Mouse (Mus musculus) forebrain, postnatal 0 days (tissue): ENCODE measurements around the gene Gm26620. TPM values are rescaled to one million over a fixed set of nuclear protein-coding genes. Genes with fewer than 3 reads are reported as not detected.

Experiments
- ATAC-seq: fragments of 200-750 bp; cut with Nextera tagmentation; 2 replicates; pipeline ENCODE4 v1.8.0; 2017; ENCODE audit warnings: mild to moderate bottlenecking, moderate library complexity
- DNase-seq: peaks from one replicate; pipeline ENCODE4 v3.0.0-alpha.2; 2015
- H3K27ac ChIP-seq: fragments of 300-500 bp; sonication (generic); 2 replicates; pipeline ENCODE4 v1.5.1; 2014; ENCODE audit warnings: low read depth, mild to moderate bottlenecking, antibody characterized with exemption, low read length, moderate library complexity, mixed read lengths
- H3K27me3 ChIP-seq: fragments of 300-500 bp; sonication (generic); 2 replicates; pipeline ENCODE4 v1.6.1; 2014; ENCODE audit warnings: mild to moderate bottlenecking, low read length, mixed read lengths; ENCODE audit not compliant: insufficient read depth
- H3K36me3 ChIP-seq: fragments of 300-500 bp; sonication (generic); 2 replicates; pipeline ENCODE4 v1.6.1; 2014; ENCODE audit warnings: mild to moderate bottlenecking, moderate library complexity; ENCODE audit not compliant: insufficient read depth
- H3K4me1 ChIP-seq: fragments of 300-500 bp; sonication (generic); 2 replicates; pipeline ENCODE4 v1.6.1; 2014; ENCODE audit warnings: antibody characterized with exemption; ENCODE audit not compliant: insufficient read depth
- H3K4me2 ChIP-seq: fragments of 300-500 bp; sonication (generic); 2 replicates; pipeline ENCODE4 v1.6.1; 2014; ENCODE audit warnings: low read depth, mild to moderate bottlenecking, moderate library complexity
- H3K4me3 ChIP-seq: fragments of 300-500 bp; sonication (generic); 2 replicates; pipeline ENCODE4 v1.5.1; 2014; ENCODE audit warnings: low read depth, low read length, mixed read lengths
- H3K9ac ChIP-seq: fragments of 300-500 bp; sonication (generic); 2 replicates; pipeline ENCODE4 v1.6.1; 2014; ENCODE audit warnings: mild to moderate bottlenecking
- H3K9me3 ChIP-seq: fragments of 300-500 bp; sonication (generic); 2 replicates; pipeline ENCODE4 v1.6.1; 2016; ENCODE audit warnings: low read length
- CTCF ChIP-seq: sonication (generic); IDR thresholded peaks from 2 replicates; pipeline ENCODE4 v1.5.1; 2016; ENCODE audit warnings: antibody characterized with exemption, control low read depth, low read depth
- WGBS: fragments of 180-500 bp; shearing (Covaris S2); extraction: QIAGEN DNeasy Blood & Tissue Kit; methylation state at CpG from one replicate; pipeline ENCODE4 v1.1.7; 2014; 5-methylcytosine and 5-hydroxymethylcytosine counted together
- polyA plus RNA-seq: library from polyadenylated mRNA; unstranded; fragments of >200 nt; fragmentation: Nextera tagmentation; extraction: Ambion mirVana; gene quantifications from 2 replicates; pipeline ENCODE4 v1.2.1, GENCODE M21; 2015
- total RNA-seq: library from RNA; depleted of rRNA; stranded (reverse); fragments of >200 nt; gene quantifications from 2 replicates; pipeline ENCODE4 v1.2.3, GENCODE M21; 2014; rRNA removed

Gene Gm26620
- 2.4 TPM in 1 of 2 replicates, not detected in the other for total RNA-seq
- polyA plus RNA-seq: 0.43 and 0.48 TPM in 2 replicates

GRCm38 (mm10) chr1:170884978-170885561 lies at the start of gene Gm26620, which contains the start of gene Dusp12:
Gene Gm26620, plus strand, starts transcription at chr1:170885065.
Gene Dusp12, minus strand, starts transcription at chr1:170885540.
- no peaks in the 10 kb centered on the region for H3K36me3 ChIP-seq
- H3K4me2 ChIP-seq: peak within 1 kb of the TSS; percentile 55
- H3K9ac ChIP-seq: peak within 1 kb of the TSS; percentile 91
- H3K9me3 ChIP-seq: no peaks in the 10 kb centered on the region
- ATAC-seq (peak; percentile 98), DNase-seq (peak; percentile 94)
- peak within 1 kb of the TSS; percentile 89 for H3K27ac ChIP-seq
- under 1% methylated on average over 46 of the region's 46 CpGs for WGBS
- peak within 1 kb of the TSS; percentile 98 for H3K4me3 ChIP-seq
- peak; percentile 87 for TF ChIP-seq CTCF
- no peaks in the 10 kb centered on the region for H3K27me3 ChIP-seq
- no peaks in the 10 kb centered on the region; the same call in 1 of the 2 replicates for H3K4me1 ChIP-seq

- Histone ChIP-seq H3K4me1 (no peaks in the 10 kb centered on the region), H3K36me3 (0 out of 2 replicates have a peak, but pooled peaks cover 4% of the 10 kb centered on the region), H3K4me2 (no peak overlapping the region), H3K27ac (no peak overlapping the region), H3K9me3 (no peaks in the 10 kb centered on the region), H3K4me3 (no peak overlapping the region), H3K9ac (no peak overlapping the region), H3K27me3 (no peaks in the 10 kb centered on the region)
- peak; percentile 69 for TF ChIP-seq CTCF
- DNase-seq (peak; percentile 71), ATAC-seq (peak; percentile 47; the same call in 1 of the 2 replicates)
These were observed 45.2 kb upstream of the Gm26620 start for GRCm38 (mm10) chr1:170839685-170840084.

GRCm38 (mm10) chr1:170844380-170844779 lies 40.5 kb upstream of the Gm26620 start:
- Histone ChIP-seq H3K27ac (no peak overlapping the region), H3K27me3 (no peaks in the 10 kb centered on the region), H3K9me3 (no peaks in the 10 kb centered on the region), H3K4me2 (no peak overlapping the region), H3K36me3 (0 out of 2 replicates have a peak, but pooled peaks cover 7% of the 10 kb centered on the region), H3K4me3 (no peak overlapping the region), H3K9ac (no peak overlapping the region), H3K4me1 (no peaks in the 10 kb centered on the region)
- peak; percentile 72 for TF ChIP-seq CTCF
- 58% methylated on average over 8 of the region's 8 CpGs for WGBS
- ATAC-seq (no peak; the same call in 1 of the 2 replicates), DNase-seq (peak; percentile 57)

- 51% methylated on average over 10 of the region's 10 CpGs for WGBS
- no peak for TF ChIP-seq CTCF
- DNase-seq: no peak
- H3K36me3 ChIP-seq: peaks cover 9% of the 10 kb centered on the region
- no peaks in the 10 kb centered on the region for H3K27me3 ChIP-seq
- no peak overlapping the region for H3K9ac ChIP-seq
- H3K9me3 ChIP-seq: no peaks in the 10 kb centered on the region
- no peaks in the 10 kb centered on the region for H3K4me1 ChIP-seq
- H3K4me2 ChIP-seq: no peak overlapping the region
- no peak for ATAC-seq
- H3K4me3 ChIP-seq: no peak overlapping the region
- H3K27ac ChIP-seq: no peak overlapping the region
These were observed 39.2 kb upstream of the Gm26620 start for GRCm38 (mm10) chr1:170845448-170846307.

- Histone ChIP-seq H3K27ac (no peak overlapping the region), H3K27me3 (no peaks in the 10 kb centered on the region), H3K36me3 (peaks cover 11% of the 10 kb centered on the region), H3K4me3 (no peak overlapping the region), H3K9ac (no peak overlapping the region), H3K4me2 (no peak overlapping the region), H3K9me3 (no peaks in the 10 kb centered on the region), H3K4me1 (no peaks in the 10 kb centered on the region)
- DNase-seq (no peak), ATAC-seq (no peak)
- TF ChIP-seq CTCF: no peak
- WGBS: 94% methylated on average over 2 of the region's 2 CpGs
These were observed 34.9 kb upstream of the Gm26620 start for GRCm38 (mm10) chr1:170850007-170850406.

- no peak for TF ChIP-seq CTCF
- ATAC-seq (no peak), DNase-seq (no peak)
- H3K4me1 ChIP-seq: no peaks in the 10 kb centered on the region
- H3K27ac ChIP-seq: no peak overlapping the region
- H3K9me3 ChIP-seq: no peaks in the 10 kb centered on the region
- no peaks in the 10 kb centered on the region for H3K27me3 ChIP-seq
- H3K9ac ChIP-seq: no peak overlapping the region
- peaks cover 11% of the 10 kb centered on the region for H3K36me3 ChIP-seq
- 94% methylated on average over 23 of the region's 23 CpGs for WGBS
- no peak overlapping the region for H3K4me2 ChIP-seq
- H3K4me3 ChIP-seq: no peak overlapping the region
These were observed 33.9 kb upstream of the Gm26620 start for GRCm38 (mm10) chr1:170850637-170851624.
